12 mouse cellular contexts compared by ENCODE assay signal in genomic region chr5:92784037-92784860, GRCm38 (mm10).
DNase-seq lines count a peak whose midpoint lies in the region; ATAC-seq and TF ChIP-seq lines count a peak whose summit lies in the region.
"Had no signal": no experiment of that assay in that cellular context is flagged by ENCODE, and none has a peak within 500 bp of the region (broad histone marks: within the 10 kb centered on the region; RNA-seq: fewer than 3 reads in every experiment).

No protein-coding gene starts in this region.

- no peak overlapping the region for H3K4me2 ChIP-seq in stomach, embryonic 14.5 days (replicated peaks; ENCODE audit: low read depth, low read length)
- no peak overlapping the region for H3K4me2 ChIP-seq in stomach, postnatal 0 days (replicated peaks; ENCODE audit: low read depth)
- H3K4me2 ChIP-seq: midbrain, embryonic 15.5 days had no signal

- 38% methylated on average over 6 of the region's 6 CpGs for WGBS in heart, embryonic 10.5 days
- 62% methylated on average over 6 of the region's 6 CpGs for WGBS in heart, adult 2 months
- 18% methylated on average over 6 of the region's 6 CpGs for WGBS in stomach, embryonic 14.5 days
- WGBS in stomach, postnatal 0 days = 33% methylated on average over 6 of the region's 6 CpGs

- no peak overlapping the region for H3K9ac ChIP-seq in heart, adult 2 months (ENCODE audit: low read depth, low read length)
- H3K9ac ChIP-seq in stomach, embryonic 14.5 days (replicated peaks; ENCODE audit: low read depth, low read length) = no peak overlapping the region
- H3K9ac ChIP-seq in stomach, postnatal 0 days (ENCODE audit: low read length) = no peak overlapping the region
- H3K9ac ChIP-seq: midbrain, embryonic 15.5 days had no signal

- H3K9me3 ChIP-seq in heart, embryonic 10.5 days = 0 out of 2 replicates have a peak, but pooled peaks cover 3% of the 10 kb centered on the region
- no peaks in the 10 kb centered on the region for H3K9me3 ChIP-seq in stomach, embryonic 14.5 days (ENCODE audit: control insufficient read depth, low read depth, low read length)
- no peaks in the 10 kb centered on the region for H3K9me3 ChIP-seq in stomach, postnatal 0 days (ENCODE audit: control insufficient read depth, low read length)
- H3K9me3 ChIP-seq: midbrain, embryonic 15.5 days had no signal

- intact Hi-C loops in heart, adult 2 months (cut with DNase I) = no loop called here
- intact Hi-C loops in left cerebral cortex, postnatal 36 days (cut with DNase I) = no loop called here

- TF ChIP-seq EP300 in heart, adult 2 months (IDR thresholded peaks at IDR 0.05; ENCODE audit: insufficient read depth, low read depth, low read length) = no peak
- TF ChIP-seq EP300 in stomach, postnatal 0 days (optimal IDR thresholded peaks at IDR 0.05) = no peak

- no peak for DNase-seq in heart, embryonic 10.5 days (ENCODE audit: low spot score)
- DNase-seq in heart, adult 2 months = no peak
- DNase-seq in stomach, postnatal 0 days (ENCODE audit: low spot score) = no peak
- peak; percentile 80 to 82 for DNase-seq in kidney, postnatal 36 days
- no peak for DNase-seq in left cerebral cortex, postnatal 36 days (ENCODE audit: low spot score in 2 of 2)
- DNase-seq in layer of hippocampus, adult 8-10 months (ENCODE audit: low spot score in 2 of 2) = no peak
- DNase-seq in cerebellum, postnatal 4 days (ENCODE audit: low spot score in 2 of 2) = no peak
- DNase-seq: left cerebral cortex, postnatal 4 days; spleen, adult 18-20 months; thymus, adult 18-20 months had no signal

- H3K79me2 ChIP-seq in heart, adult 2 months (replicated peaks; ENCODE audit: control insufficient read depth, insufficient read depth, low read length) = no peaks in the 10 kb centered on the region

- peak overlapping the region; percentile 50; the same call in 1 of the 2 replicates for H3K27ac ChIP-seq in heart, embryonic 10.5 days
- H3K27ac ChIP-seq in heart, adult 2 months = no peak overlapping the region
- H3K27ac ChIP-seq in stomach, embryonic 14.5 days (ENCODE audit: low read length) = 0 out of 2 replicates have a peak overlapping the region, but pooled peaks have one; percentile 33
- no peak overlapping the region for H3K27ac ChIP-seq in stomach, postnatal 0 days (replicated peaks)
- H3K27ac ChIP-seq: midbrain, embryonic 15.5 days had no signal

- H3K27me3 ChIP-seq in heart, embryonic 10.5 days (ENCODE audit: insufficient read depth, poor library complexity, severe bottlenecking) = no peaks in the 10 kb centered on the region
- H3K27me3 ChIP-seq in heart, adult 2 months (ENCODE audit: control insufficient read depth, insufficient read depth, low read length) = no peaks in the 10 kb centered on the region
- H3K27me3 ChIP-seq in stomach, embryonic 14.5 days (ENCODE audit: control insufficient read depth, insufficient read depth, low read length) = no peaks in the 10 kb centered on the region
- H3K27me3 ChIP-seq in stomach, postnatal 0 days (ENCODE audit: control insufficient read depth, insufficient read depth, low read length) = no peaks in the 10 kb centered on the region
- H3K27me3 ChIP-seq: midbrain, embryonic 15.5 days had no signal

- no peak for TF ChIP-seq CTCF in heart, adult 2 months (IDR thresholded peaks at IDR 0.05)
- no peak for TF ChIP-seq CTCF in stomach, postnatal 0 days (IDR thresholded peaks at IDR 0.05; ENCODE audit: low read depth)

- H3K36me3 ChIP-seq in heart, embryonic 10.5 days = 0 out of 2 replicates have a peak, but pooled peaks cover 6% of the 10 kb centered on the region
- no peaks in the 10 kb centered on the region for H3K36me3 ChIP-seq in heart, adult 2 months (ENCODE audit: control insufficient read depth, insufficient read depth, low read length)
- H3K36me3 ChIP-seq in stomach, embryonic 14.5 days (ENCODE audit: control insufficient read depth, insufficient read depth, low read length) = no peaks in the 10 kb centered on the region
- H3K36me3 ChIP-seq in stomach, postnatal 0 days (ENCODE audit: control insufficient read depth, insufficient read depth, low read length) = no peaks in the 10 kb centered on the region
- H3K36me3 ChIP-seq: midbrain, embryonic 15.5 days had no signal

- H3K4me3 ChIP-seq in heart, embryonic 10.5 days = no peak overlapping the region
- H3K4me3 ChIP-seq in heart, adult 2 months = no peak overlapping the region
- no peak overlapping the region for H3K4me3 ChIP-seq in stomach, embryonic 14.5 days (ENCODE audit: low read depth, low read length)
- no peak overlapping the region for H3K4me3 ChIP-seq in stomach, postnatal 0 days (ENCODE audit: low read depth, low read length)
- H3K4me3 ChIP-seq: midbrain, embryonic 15.5 days had no signal

- no peak for TF ChIP-seq POLR2A in heart, adult 2 months (IDR thresholded peaks at IDR 0.05; ENCODE audit: insufficient read depth, low read depth, low read length)

- peaks cover 22% of the 10 kb centered on the region for H3K4me1 ChIP-seq in heart, embryonic 10.5 days
- no peaks in the 10 kb centered on the region for H3K4me1 ChIP-seq in heart, adult 2 months (ENCODE audit: control insufficient read depth, insufficient read depth, low read length)
- H3K4me1 ChIP-seq in stomach, embryonic 14.5 days (ENCODE audit: control insufficient read depth, insufficient read depth, low read length) = peaks cover 8% of the 10 kb centered on the region; the same call in 1 of the 2 replicates
- H3K4me1 ChIP-seq in stomach, postnatal 0 days (replicated peaks; ENCODE audit: control insufficient read depth, insufficient read depth) = no peaks in the 10 kb centered on the region
- H3K4me1 ChIP-seq: midbrain, embryonic 15.5 days had no signal

- ATAC-seq in stomach, embryonic 14.5 days (ENCODE audit: insufficient number of reproducible peaks, insufficient read depth, low FRiP score, low read depth) = no peak; the same call in 1 of the 2 replicates
- ATAC-seq in stomach, postnatal 0 days (ENCODE audit: low FRiP score, low TSS enrichment) = no peak
- ATAC-seq: midbrain, embryonic 15.5 days had no signal

Comparison
In these comparisons a context has a peak if more than half of its experiments do, and no peak if none do; other contexts are left out.
1. H3K27ac ChIP-seq: peak in heart, embryonic 10.5 days (single experiment) and stomach, embryonic 14.5 days (single experiment); none in heart, adult 2 months (single experiment) and stomach, postnatal 0 days (single experiment).
2. DNase-seq: peak in kidney, postnatal 36 days (2 of 2); none in heart, embryonic 10.5 days (single experiment), heart, adult 2 months (0 of 2), stomach, postnatal 0 days (single experiment), left cerebral cortex, postnatal 36 days (0 of 2), layer of hippocampus, adult 8-10 months (0 of 2) and cerebellum, postnatal 4 days (0 of 2).